Mouse (Mus musculus): Measurements from ENCODE around the gene Mast4. TPM values are rescaled to one million over a fixed set of nuclear protein-coding genes. Genes with fewer than 3 reads are reported as not detected.

Mast4 gene
- polyA plus RNA-seq, 1 experiment: 10.4 TPM

DNA sequence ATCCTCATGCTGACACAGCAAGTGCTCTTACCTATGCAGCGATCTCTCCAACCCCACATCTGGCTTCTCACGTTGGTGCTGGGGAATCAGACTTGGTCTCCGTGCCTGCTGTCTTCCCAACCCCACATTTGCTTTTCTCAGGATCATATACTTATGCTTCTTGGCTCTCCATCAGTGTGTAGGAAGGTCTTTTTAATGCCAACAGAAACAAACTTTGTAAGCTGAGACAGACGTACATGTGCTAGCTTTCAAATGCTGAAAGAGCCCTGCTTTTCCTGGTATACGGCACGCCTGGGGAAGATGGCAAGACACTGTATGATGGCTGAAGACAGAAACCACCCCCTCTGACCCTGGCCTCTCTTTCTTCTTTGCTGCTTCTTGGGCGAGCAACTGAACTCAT lies 285.3 kb downstream of the Mast4 start:
- 90% methylated on average over 7 of the region's 7 CpGs for WGBS
- no peaks in the 10 kb centered on the region for H3K27me3 ChIP-seq (ENCODE audit: control insufficient read depth, insufficient read depth, low read length)
- H3K4me3 ChIP-seq (ENCODE audit: control insufficient read depth, insufficient read depth, low read length): no peak overlapping the region
- no peak for TF ChIP-seq CTCF (IDR thresholded peaks at IDR 0.05; ENCODE audit: borderline replicate concordance, control insufficient read depth, extremely low read depth, insufficient read depth, low read length, poor library complexity)
- TF ChIP-seq POLR2A (IDR thresholded peaks at IDR 0.05; ENCODE audit: control insufficient read depth, extremely low read depth, insufficient read depth, low read length, poor library complexity): no peak
- no peak for DNase-seq
- no peaks in the 10 kb centered on the region for H3K4me1 ChIP-seq (replicated peaks; ENCODE audit: control insufficient read depth, insufficient read depth, low read length)
- no peaks in the 10 kb centered on the region for H3K36me3 ChIP-seq (ENCODE audit: control insufficient read depth, insufficient read depth, low read length)
- no peak overlapping the region for H3K27ac ChIP-seq (ENCODE audit: control insufficient read depth, insufficient read depth, low read length)

DNA sequence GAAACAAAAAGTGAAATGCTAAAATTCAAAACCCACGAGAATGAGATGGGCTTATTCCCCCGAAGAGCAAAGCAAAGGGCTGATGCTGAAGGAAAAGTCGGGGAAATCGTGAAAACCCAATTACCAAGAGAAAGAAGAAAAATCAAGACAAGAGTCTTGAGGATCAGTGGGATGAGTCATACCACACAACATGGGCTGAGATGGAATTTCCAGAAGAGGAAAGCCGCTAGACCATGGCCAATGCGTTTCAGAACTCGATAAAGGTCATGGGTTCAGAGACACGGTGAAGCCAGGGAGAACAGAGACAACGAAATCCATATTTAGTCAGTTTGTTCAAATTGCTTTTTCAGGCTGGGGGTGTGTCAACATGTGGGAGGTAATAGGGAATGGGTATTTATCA lies 290.6 kb downstream of the Mast4 start:
- DNase-seq: no peak
- Histone ChIP-seq H3K36me3 (ENCODE audit: control insufficient read depth, insufficient read depth, low read length) (no peaks in the 10 kb centered on the region), H3K4me1 (replicated peaks; ENCODE audit: control insufficient read depth, insufficient read depth, low read length) (no peaks in the 10 kb centered on the region), H3K27ac (ENCODE audit: control insufficient read depth, insufficient read depth, low read length) (no peak overlapping the region), H3K27me3 (ENCODE audit: control insufficient read depth, insufficient read depth, low read length) (no peaks in the 10 kb centered on the region), H3K4me3 (ENCODE audit: control insufficient read depth, insufficient read depth, low read length) (no peak overlapping the region)
- TF ChIP-seq POLR2A (IDR thresholded peaks at IDR 0.05; ENCODE audit: control insufficient read depth, extremely low read depth, insufficient read depth, low read length, poor library complexity) (no peak), CTCF (IDR thresholded peaks at IDR 0.05; ENCODE audit: borderline replicate concordance, control insufficient read depth, extremely low read depth, insufficient read depth, low read length, poor library complexity) (no peak)
- 94% methylated on average over 9 of the region's 9 CpGs for WGBS

GRCm38 (mm10) chr13:103043011-103043410 lies 291.3 kb downstream of the Mast4 start:
- WGBS: 96% methylated on average over 4 of the region's 4 CpGs
- no peak overlapping the region for H3K27ac ChIP-seq (ENCODE audit: control insufficient read depth, insufficient read depth, low read length)
- H3K36me3 ChIP-seq (ENCODE audit: control insufficient read depth, insufficient read depth, low read length): no peaks in the 10 kb centered on the region
- TF ChIP-seq CTCF (IDR thresholded peaks at IDR 0.05; ENCODE audit: borderline replicate concordance, control insufficient read depth, extremely low read depth, insufficient read depth, low read length, poor library complexity): no peak
- no peak for TF ChIP-seq POLR2A (IDR thresholded peaks at IDR 0.05; ENCODE audit: control insufficient read depth, extremely low read depth, insufficient read depth, low read length, poor library complexity)
- H3K4me1 ChIP-seq (replicated peaks; ENCODE audit: control insufficient read depth, insufficient read depth, low read length): no peaks in the 10 kb centered on the region
- no peaks in the 10 kb centered on the region for H3K27me3 ChIP-seq (ENCODE audit: control insufficient read depth, insufficient read depth, low read length)
- H3K4me3 ChIP-seq (ENCODE audit: control insufficient read depth, insufficient read depth, low read length): no peak overlapping the region
- DNase-seq: no peak

GRCm38 (mm10) chr13:103037466-103037865 lies 296.8 kb downstream of the Mast4 start:
- H3K27me3 ChIP-seq (ENCODE audit: control insufficient read depth, insufficient read depth, low read length): no peaks in the 10 kb centered on the region
- DNase-seq: no peak

DNA sequence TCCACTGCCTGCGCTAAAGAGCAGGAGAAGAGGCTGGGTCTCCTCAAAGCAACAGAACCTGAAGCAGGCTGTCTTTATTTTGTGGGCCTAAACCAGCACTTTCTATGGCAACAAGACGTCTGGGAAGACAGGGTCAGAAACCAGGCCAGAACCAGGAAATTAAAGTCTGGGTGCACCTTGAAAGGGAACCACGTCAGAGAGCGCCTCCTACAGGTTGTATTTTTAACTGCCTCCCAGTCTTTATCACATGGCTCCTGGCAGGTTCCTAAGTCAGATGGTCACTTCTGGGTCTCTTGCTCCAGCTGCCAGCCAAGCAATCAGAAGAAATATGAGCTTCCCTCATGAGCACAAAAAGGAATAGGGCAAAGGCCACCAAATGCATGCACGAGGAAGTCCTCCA lies 304.9 kb downstream of the Mast4 start:
- Histone ChIP-seq H3K36me3 (ENCODE audit: control insufficient read depth, insufficient read depth, low read length) (no peaks in the 10 kb centered on the region), H3K4me3 (ENCODE audit: control insufficient read depth, insufficient read depth, low read length) (no peak overlapping the region), H3K27me3 (ENCODE audit: control insufficient read depth, insufficient read depth, low read length) (no peaks in the 10 kb centered on the region), H3K4me1 (replicated peaks; ENCODE audit: control insufficient read depth, insufficient read depth, low read length) (no peaks in the 10 kb centered on the region), H3K27ac (ENCODE audit: control insufficient read depth, insufficient read depth, low read length) (no peak overlapping the region)
- no peak for TF ChIP-seq CTCF (IDR thresholded peaks at IDR 0.05; ENCODE audit: borderline replicate concordance, control insufficient read depth, extremely low read depth, insufficient read depth, low read length, poor library complexity)
- no peak for TF ChIP-seq POLR2A (IDR thresholded peaks at IDR 0.05; ENCODE audit: control insufficient read depth, extremely low read depth, insufficient read depth, low read length, poor library complexity)
- no peak for DNase-seq
- 91% methylated on average over 5 of the region's 5 CpGs for WGBS

More at GRCm38 (mm10) chr13:103037466-103037865, 296.8 kb downstream of the Mast4 start:
- H3K4me3 ChIP-seq (ENCODE audit: control insufficient read depth, insufficient read depth, low read length): no peak overlapping the region
- WGBS: 92% methylated on average over 5 of the region's 5 CpGs
- H3K36me3 ChIP-seq (ENCODE audit: control insufficient read depth, insufficient read depth, low read length): no peaks in the 10 kb centered on the region
- no peak for TF ChIP-seq POLR2A (IDR thresholded peaks at IDR 0.05; ENCODE audit: control insufficient read depth, extremely low read depth, insufficient read depth, low read length, poor library complexity)
- H3K27ac ChIP-seq (ENCODE audit: control insufficient read depth, insufficient read depth, low read length): no peak overlapping the region
- no peaks in the 10 kb centered on the region for H3K4me1 ChIP-seq (replicated peaks; ENCODE audit: control insufficient read depth, insufficient read depth, low read length)

- no peak for TF ChIP-seq POLR2A (IDR thresholded peaks at IDR 0.05; ENCODE audit: control insufficient read depth, extremely low read depth, insufficient read depth, low read length, poor library complexity)
- TF ChIP-seq CTCF (IDR thresholded peaks at IDR 0.05; ENCODE audit: borderline replicate concordance, control insufficient read depth, extremely low read depth, insufficient read depth, low read length, poor library complexity): no peak
- Histone ChIP-seq H3K27me3 (ENCODE audit: control insufficient read depth, insufficient read depth, low read length) (no peaks in the 10 kb centered on the region), H3K4me1 (replicated peaks; ENCODE audit: control insufficient read depth, insufficient read depth, low read length) (no peaks in the 10 kb centered on the region), H3K36me3 (ENCODE audit: control insufficient read depth, insufficient read depth, low read length) (no peaks in the 10 kb centered on the region), H3K27ac (ENCODE audit: control insufficient read depth, insufficient read depth, low read length) (no peak overlapping the region), H3K4me3 (ENCODE audit: control insufficient read depth, insufficient read depth, low read length) (no peak overlapping the region)
- WGBS: 94% methylated on average over 17 of the region's 17 CpGs
- no peak for DNase-seq
Observed at GRCm38 (mm10) chr13:103027456-103028078, 306.7 kb downstream of the Mast4 start.

DNA sequence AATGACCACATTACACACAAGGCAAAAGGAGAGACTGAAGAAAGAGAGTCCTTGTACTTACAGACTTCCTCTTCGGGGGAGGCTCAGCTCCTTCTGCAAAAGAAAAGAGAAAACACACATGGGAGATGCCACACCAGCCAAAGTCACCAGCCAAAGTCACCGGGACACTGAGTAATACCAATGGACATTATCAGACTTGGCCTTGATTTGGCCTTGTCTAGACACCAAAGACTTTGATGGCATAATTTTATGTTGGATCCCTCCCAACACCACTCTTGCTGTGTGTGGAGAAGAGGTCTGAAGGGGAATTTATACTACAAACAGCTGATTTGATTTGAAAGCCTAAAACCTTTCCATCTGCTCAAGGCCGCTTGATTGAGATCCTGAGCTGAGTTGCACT lies 308.8 kb downstream of the Mast4 start:
- H3K36me3 ChIP-seq (ENCODE audit: control insufficient read depth, insufficient read depth, low read length): no peaks in the 10 kb centered on the region
- no peak overlapping the region for H3K27ac ChIP-seq (ENCODE audit: control insufficient read depth, insufficient read depth, low read length)
- DNase-seq: no peak
- no peak overlapping the region for H3K4me3 ChIP-seq (ENCODE audit: control insufficient read depth, insufficient read depth, low read length)
- WGBS: 64% methylated on average over 3 of the region's 3 CpGs
- TF ChIP-seq POLR2A (IDR thresholded peaks at IDR 0.05; ENCODE audit: control insufficient read depth, extremely low read depth, insufficient read depth, low read length, poor library complexity) (no peak), CTCF (IDR thresholded peaks at IDR 0.05; ENCODE audit: borderline replicate concordance, control insufficient read depth, extremely low read depth, insufficient read depth, low read length, poor library complexity) (no peak)
- no peaks in the 10 kb centered on the region for H3K4me1 ChIP-seq (replicated peaks; ENCODE audit: control insufficient read depth, insufficient read depth, low read length)
- H3K27me3 ChIP-seq (ENCODE audit: control insufficient read depth, insufficient read depth, low read length): no peaks in the 10 kb centered on the region

Measured in thymus, adult 2 months (tissue).